ENCODE assay signal across 8 mouse cellular contexts in the genomic region with DNA sequence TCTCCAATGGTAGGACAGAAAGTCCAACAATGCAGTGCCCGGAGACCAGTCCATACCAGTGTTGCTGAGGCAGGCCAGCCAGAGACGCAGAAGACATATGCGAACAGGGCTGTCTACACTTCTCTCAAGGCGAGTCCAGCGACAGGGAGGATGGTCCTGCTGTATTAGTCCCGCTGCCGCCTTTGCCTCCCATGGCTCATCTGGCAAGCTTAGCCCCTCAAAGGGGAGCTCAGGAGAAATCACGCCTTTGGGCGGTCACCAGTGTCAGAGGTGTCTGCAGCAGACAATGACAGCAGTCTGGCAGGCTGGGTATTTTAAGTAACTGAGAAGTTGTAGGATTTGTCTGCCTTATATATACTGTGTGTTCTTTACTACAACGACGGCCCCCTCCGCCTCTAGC. TPM values are rescaled to one million over a fixed set of nuclear protein-coding genes. Genes with fewer than 3 reads are reported as not detected.
DNase-seq lines count a peak whose midpoint lies in the region; ATAC-seq and TF ChIP-seq lines count a peak whose summit lies in the region.

No protein-coding gene starts in this region.

- H3K36me3 ChIP-seq in E14TG2a.4 (ENCODE audit: insufficient read depth, low read length) = no peaks in the 10 kb centered on the region
- H3K36me3 ChIP-seq in forebrain, embryonic 10.5 days (replicated peaks) = peaks cover 3% of the 10 kb centered on the region; the same call in 1 of the 2 replicates
- H3K36me3 ChIP-seq in intestine, embryonic 14.5 days (ENCODE audit: control insufficient read depth, insufficient read depth, low read length) = no peaks in the 10 kb centered on the region
- no peaks in the 10 kb centered on the region for H3K36me3 ChIP-seq in neural tube, embryonic 12.5 days

- H3K9ac ChIP-seq in intestine, embryonic 14.5 days (ENCODE audit: low read length) = peak overlapping the region; percentile 51
- peak overlapping the region; percentile 61 for H3K9ac ChIP-seq in neural tube, embryonic 12.5 days

- H3K27ac ChIP-seq in forebrain, embryonic 10.5 days = peak overlapping the region; percentile 87
- peak overlapping the region; percentile 76; the same call in 1 of the 2 replicates for H3K27ac ChIP-seq in intestine, embryonic 14.5 days (ENCODE audit: low read depth)
- H3K27ac ChIP-seq in neural tube, embryonic 12.5 days = no peak overlapping the region

- H3K4me2 ChIP-seq in intestine, embryonic 14.5 days (ENCODE audit: low read length) = peak overlapping the region; percentile 54
- peak overlapping the region; percentile 60 for H3K4me2 ChIP-seq in neural tube, embryonic 12.5 days (replicated peaks)

- DNase-seq in cerebellum, adult 18-20 months = peak; percentile 12 to 18
- DNase-seq in cerebellum, adult 8-10 months = no peak
- peak; percentile 15 for DNase-seq in forebrain, embryonic 10.5 days (ENCODE audit: extremely low spot score, low spot score)
- peak; percentile 51 for DNase-seq in intestine, embryonic 14.5 days (ENCODE audit: low spot score)
- no peak for DNase-seq in layer of hippocampus, adult 8-10 months (ENCODE audit: low spot score in 2 of 2)
- no peak for DNase-seq in lung, postnatal 4 days

- no peaks in the 10 kb centered on the region for H3K9me3 ChIP-seq in E14TG2a.4 (ENCODE audit: low read length)
- no peaks in the 10 kb centered on the region for H3K9me3 ChIP-seq in forebrain, embryonic 10.5 days
- H3K9me3 ChIP-seq in intestine, embryonic 14.5 days (ENCODE audit: control insufficient read depth, low read length) = no peaks in the 10 kb centered on the region
- no peaks in the 10 kb centered on the region for H3K9me3 ChIP-seq in neural tube, embryonic 12.5 days

- peaks cover 20% of the 10 kb centered on the region; the same call in 1 of the 2 replicates for H3K4me1 ChIP-seq in E14TG2a.4 (replicated peaks; ENCODE audit: low read depth, low read length)
- H3K4me1 ChIP-seq in forebrain, embryonic 10.5 days = peaks cover 23% of the 10 kb centered on the region
- H3K4me1 ChIP-seq in intestine, embryonic 14.5 days (replicated peaks; ENCODE audit: control insufficient read depth, insufficient read depth, low read length) = 0 out of 2 replicates have a peak, but pooled peaks cover 3% of the 10 kb centered on the region
- H3K4me1 ChIP-seq in neural tube, embryonic 12.5 days = no peaks in the 10 kb centered on the region

- 36% methylated on average over 12 of the region's 12 CpGs for WGBS in forebrain, embryonic 10.5 days
- WGBS in intestine, embryonic 14.5 days = 18% methylated on average over 12 of the region's 12 CpGs
- 32% methylated on average over 12 of the region's 12 CpGs for WGBS in neural tube, embryonic 12.5 days

- H3K4me3 ChIP-seq in E14TG2a.4 (replicated peaks; ENCODE audit: low read length) = peak overlapping the region; percentile 82
- peak overlapping the region; percentile 62 for H3K4me3 ChIP-seq in forebrain, embryonic 10.5 days
- H3K4me3 ChIP-seq in intestine, embryonic 14.5 days (ENCODE audit: low read depth, low read length) = peak overlapping the region; percentile 52
- H3K4me3 ChIP-seq in neural tube, embryonic 12.5 days = peak overlapping the region; percentile 54

- no peaks in the 10 kb centered on the region for H3K27me3 ChIP-seq in E14TG2a.4 (ENCODE audit: insufficient read depth, low read length)
- peaks cover 15% of the 10 kb centered on the region; the same call in 1 of the 2 replicates for H3K27me3 ChIP-seq in forebrain, embryonic 10.5 days (ENCODE audit: poor library complexity, severe bottlenecking)
- H3K27me3 ChIP-seq in intestine, embryonic 14.5 days (replicated peaks; ENCODE audit: control insufficient read depth, insufficient read depth, low read length) = no peaks in the 10 kb centered on the region
- H3K27me3 ChIP-seq in neural tube, embryonic 12.5 days (replicated peaks) = no peaks in the 10 kb centered on the region

- no peak for TF ChIP-seq CTCF in E14TG2a.4 (conservative IDR thresholded peaks at IDR 0.05; ENCODE audit: low read length)

- no peak for ATAC-seq in intestine, embryonic 14.5 days (replicated peaks; ENCODE audit: low FRiP score, low TSS enrichment, low read depth)
- ATAC-seq in neural tube, embryonic 12.5 days (ENCODE audit: low FRiP score, low read depth) = 0 out of 2 replicates have a peak, but pooled peaks have one; percentile 3

RNA-seq across cellular contexts. Expression of gene Amer1, which starts 1.3 kb away (rescaled TPM):
- polyA plus RNA-seq in forebrain, embryonic 10.5 days (2016; fragmentation: Nextera tagmentation; extraction: Ambion mirVana) = 9.9 and 10.4 TPM in 2 replicates
- polyA plus RNA-seq in intestine, embryonic 14.5 days (2014; fragmentation: Nextera tagmentation; extraction: Ambion mirVana) = 10.8 and 12.6 TPM in 2 replicates
- polyA plus RNA-seq in neural tube, embryonic 12.5 days (2016; fragmentation: Nextera tagmentation; extraction: Ambion mirVana) = 11.5 and 12.6 TPM in 2 replicates
- 1 to 10 TPM; 5.6 to 6.1 (median 5.9) TPM for total RNA-seq in layer of hippocampus, adult 8-10 months (2022)

Comparison
In these comparisons a context has a peak if more than half of its experiments do, and no peak if none do; other contexts are left out.
1. DNase-seq: peak in cerebellum, adult 18-20 months (2 of 2), forebrain, embryonic 10.5 days (single experiment) and intestine, embryonic 14.5 days (single experiment); none in cerebellum, adult 8-10 months (single experiment), layer of hippocampus, adult 8-10 months (0 of 2) and lung, postnatal 4 days (0 of 2).
2. Peak in every context shown above with its lines, with median percentiles within 50 percentile points of each other: H3K4me3 ChIP-seq.